Comparison of ENCODE assay signal across 13 mouse cellular contexts in genomic region chr2:102648845-102649500, GRCm38 (mm10). TPM values are rescaled to one million over a fixed set of nuclear protein-coding genes. Genes with fewer than 3 reads are reported as not detected.
DNase-seq lines count a peak whose midpoint lies in the region; ATAC-seq lines count a peak whose summit lies in the region.
"Had no signal": no experiment of that assay in that cellular context is flagged by ENCODE, and none has a peak within 500 bp of the region (broad histone marks: within the 10 kb centered on the region; RNA-seq: fewer than 3 reads in every experiment).

No protein-coding gene starts in this region.

- no peak overlapping the region for H3K27ac ChIP-seq in forebrain, embryonic 13.5 days
- no peak overlapping the region for H3K27ac ChIP-seq in forebrain, embryonic 10.5 days
- no peak overlapping the region for H3K27ac ChIP-seq in intestine, embryonic 15.5 days
- H3K27ac ChIP-seq: lung, embryonic 15.5 days had no signal

- H3K4me1 ChIP-seq in forebrain, embryonic 13.5 days: peaks cover 5% of the 10 kb centered on the region; the same call in 1 of the 2 replicates
- H3K4me1 ChIP-seq in forebrain, embryonic 10.5 days: no peaks in the 10 kb centered on the region
- H3K4me1 ChIP-seq in intestine, embryonic 15.5 days (replicated peaks): no peaks in the 10 kb centered on the region
- H3K4me1 ChIP-seq: lung, embryonic 15.5 days had no signal

- ATAC-seq in forebrain, embryonic 13.5 days: peak; percentile 38; the same call in 1 of the 2 replicates
- ATAC-seq in intestine, embryonic 15.5 days: no peak
- ATAC-seq: CD4-positive, CD25-positive, alpha-beta regulatory T cell, adult 4 months had no signal

- H3K9ac ChIP-seq in forebrain, embryonic 13.5 days: no peak overlapping the region
- no peak overlapping the region for H3K9ac ChIP-seq in intestine, embryonic 15.5 days
- H3K9ac ChIP-seq: lung, embryonic 15.5 days had no signal

- 84% methylated on average over 10 of the region's 10 CpGs for WGBS in forebrain, embryonic 13.5 days
- 89% methylated on average over 10 of the region's 10 CpGs for WGBS in forebrain, embryonic 10.5 days
- 78% methylated on average over 10 of the region's 10 CpGs for WGBS in intestine, embryonic 15.5 days

- no peak overlapping the region for H3K4me2 ChIP-seq in forebrain, embryonic 13.5 days
- no peak overlapping the region for H3K4me2 ChIP-seq in intestine, embryonic 15.5 days (replicated peaks)
- H3K4me2 ChIP-seq: lung, embryonic 15.5 days; midbrain, embryonic 11.5 days had no signal

- no peak overlapping the region for H3K4me3 ChIP-seq in forebrain, embryonic 13.5 days
- H3K4me3 ChIP-seq in forebrain, embryonic 10.5 days: no peak overlapping the region
- H3K4me3 ChIP-seq in intestine, embryonic 15.5 days (replicated peaks): no peak overlapping the region
- H3K4me3 ChIP-seq: lung, embryonic 15.5 days had no signal

- no peaks in the 10 kb centered on the region for H3K36me3 ChIP-seq in forebrain, embryonic 13.5 days (ENCODE audit: poor library complexity, severe bottlenecking)
- no peaks in the 10 kb centered on the region for H3K36me3 ChIP-seq in forebrain, embryonic 10.5 days (replicated peaks)
- H3K36me3 ChIP-seq in intestine, embryonic 15.5 days: no peaks in the 10 kb centered on the region
- H3K36me3 ChIP-seq: lung, embryonic 15.5 days had no signal

- DNase-seq in forebrain, embryonic 10.5 days (ENCODE audit: extremely low spot score, low spot score): no peak
- peak; percentile 81 for DNase-seq in right cerebral cortex, adult 18-20 months
- DNase-seq in right cerebral cortex, postnatal 4 days: no peak
- DNase-seq in left cerebral cortex, adult 11 months (ENCODE audit: low spot score): peak; percentile 47
- no peak for DNase-seq in embryo, embryonic 10.5 days (ENCODE audit: low spot score)
- DNase-seq in heart, adult 8-10 months (ENCODE audit: low spot score): no peak
- DNase-seq: gastrocnemius, postnatal 36 days; heart, postnatal 14 days had no signal

- H3K9me3 ChIP-seq in forebrain, embryonic 13.5 days (replicated peaks): no peaks in the 10 kb centered on the region
- no peaks in the 10 kb centered on the region for H3K9me3 ChIP-seq in forebrain, embryonic 10.5 days
- no peaks in the 10 kb centered on the region for H3K9me3 ChIP-seq in intestine, embryonic 15.5 days
- H3K9me3 ChIP-seq: lung, embryonic 15.5 days had no signal

- no peaks in the 10 kb centered on the region for H3K27me3 ChIP-seq in forebrain, embryonic 13.5 days
- H3K27me3 ChIP-seq in forebrain, embryonic 10.5 days (ENCODE audit: poor library complexity, severe bottlenecking): no peaks in the 10 kb centered on the region
- H3K27me3 ChIP-seq in intestine, embryonic 15.5 days (replicated peaks): no peaks in the 10 kb centered on the region
- H3K27me3 ChIP-seq: lung, embryonic 15.5 days had no signal

RNA-seq across cellular contexts. Expression of gene Slc1a2, which starts 9.5 kb away (rescaled TPM):
- polyA plus RNA-seq in forebrain, embryonic 13.5 days (2015; fragmentation: Nextera tagmentation; extraction: Ambion mirVana): 10.8 and 13.7 TPM in 2 replicates
- 2.6 and 2.7 TPM in 2 replicates for polyA plus RNA-seq in forebrain, embryonic 10.5 days (2016; fragmentation: Nextera tagmentation; extraction: Ambion mirVana)
- 0.15 and 0.36 TPM in 2 replicates for polyA plus RNA-seq in intestine, embryonic 15.5 days (2015; fragmentation: Nextera tagmentation; extraction: Ambion mirVana)
- total RNA-seq in heart, adult 8-10 months (2022): 1 to 10 TPM in 1 of 4 experiments, under 1 TPM in 3; 0.41 to 1.4 (median 0.73) TPM

Comparison
In these comparisons a context has a peak if more than half of its experiments do, and no peak if none do; other contexts are left out.
1. DNase-seq: peak in right cerebral cortex, adult 18-20 months (single experiment) and left cerebral cortex, adult 11 months (single experiment); none in forebrain, embryonic 10.5 days (single experiment), right cerebral cortex, postnatal 4 days (single experiment), embryo, embryonic 10.5 days (single experiment) and heart, adult 8-10 months (single experiment).